Mouse (Mus musculus): ENCODE data around the gene Prcc. TPM values are rescaled to one million over a fixed set of nuclear protein-coding genes. Genes with fewer than 3 reads are reported as not detected.
"Not testable (repeated sequence)": the region's sequence is repeated elsewhere in the genome, so short reads cannot be mapped to it uniquely, and the experiment has no call there.

Gene Prcc
- total RNA-seq, 2 experiments from 2014 or later, result 49.2 to 57.4 TPM

- DNase-seq, result peak; percentile 67 to 76
Observed at GRCm38 (mm10) chr3:87906601-87906980, 21.2 kb upstream of the Prcc start.

- peak; percentile 96 to 97 for DNase-seq
Observed at GRCm38 (mm10) chr3:87905880-87906485, 20.6 kb upstream of the Prcc start, which contains the start of gene Hdgf. Gene Hdgf (plus strand): TSS chr3:87906321.

GRCm38 (mm10) chr3:87903821-87904220 lies 18.4 kb upstream of the Prcc start:
- no peak for DNase-seq

GRCm38 (mm10) chr3:87901959-87902358 lies 16.6 kb upstream of the Prcc start:
- DNase-seq, result not testable (repeated sequence)

GRCm38 (mm10) chr3:87901036-87901624 lies 15.7 kb upstream of the Prcc start:
- no peak for DNase-seq

GRCm38 (mm10) chr3:87899776-87900175 lies 14.4 kb upstream of the Prcc start:
- DNase-seq, result no peak

GRCm38 (mm10) chr3:87899266-87899665 lies 13.9 kb upstream of the Prcc start:
- no peak for DNase-seq

GRCm38 (mm10) chr3:87893367-87893905 lies 8.0 kb upstream of the Prcc start:
- no peak for DNase-seq

- DNase-seq, result no peak
Observed at GRCm38 (mm10) chr3:87891481-87891880, 6.1 kb upstream of the Prcc start.

GRCm38 (mm10) chr3:87887400-87887799 lies 2.0 kb upstream of the Prcc start:
- DNase-seq, result not testable (repeated sequence)

- DNase-seq, result no peak
Observed at GRCm38 (mm10) chr3:87886416-87886815, 1.0 kb upstream of the Prcc start.

- DNase-seq, result no peak
Observed at GRCm38 (mm10) chr3:87886004-87886365, 577 bp upstream of the Prcc start.

- DNase-seq, result peak; percentile 35 to 52
Observed at GRCm38 (mm10) chr3:87884708-87885251, 628 bp downstream of the Prcc start.

- DNase-seq, result no peak
Observed at GRCm38 (mm10) chr3:87884291-87884690, 1.1 kb downstream of the Prcc start.

- peak; percentile 18 to 32 for DNase-seq
Observed at GRCm38 (mm10) chr3:87877730-87878129, 7.7 kb downstream of the Prcc start.

GRCm38 (mm10) chr3:87864111-87864510 lies 21.3 kb downstream of the Prcc start:
- DNase-seq, result not testable (repeated sequence)

- DNase-seq, result peak; percentile 51 to 72
Observed at GRCm38 (mm10) chr3:87859813-87860212, 25.6 kb downstream of the Prcc start.

GRCm38 (mm10) chr3:87857666-87858065 lies 27.7 kb downstream of the Prcc start:
- DNase-seq, result no peak

GRCm38 (mm10) chr3:87855936-87856335 lies 29.5 kb downstream of the Prcc start:
- no peak for DNase-seq

- DNase-seq, result peak; percentile 41 to 42
Observed at GRCm38 (mm10) chr3:87854795-87855568, 30.4 kb downstream of the Prcc start.

- no peak for DNase-seq
Observed at GRCm38 (mm10) chr3:87849117-87849516, 36.3 kb downstream of the Prcc start.

GRCm38 (mm10) chr3:87847680-87848079 lies 37.7 kb downstream of the Prcc start:
- DNase-seq, result no peak

- no peak for DNase-seq
Observed at GRCm38 (mm10) chr3:87846650-87847110, 38.7 kb downstream of the Prcc start, which contains the start of gene Sh2d2a. Gene Sh2d2a (plus strand): TSS chr3:87846755.

All from adrenal gland, postnatal 36 days (tissue).